Mouse (Mus musculus) liver, adult 2 months (tissue): ENCODE results near the gene Gm21885.

Experiments
- CTCF ChIP-seq: fragments of 200-500 bp; IDR thresholded peaks from 2 replicates; pipeline ENCODE4 v1.5.1; 2011; ENCODE audit warnings: low read depth, low read length, control low read depth
- POLR2A ChIP-seq: fragments of 200-500 bp; IDR thresholded peaks from 2 replicates; pipeline ENCODE4 v1.6.1; 2011; ENCODE audit warnings: low read length, control low read depth; ENCODE audit not compliant: insufficient read depth; ENCODE audit errors: extremely low read depth

DNA sequence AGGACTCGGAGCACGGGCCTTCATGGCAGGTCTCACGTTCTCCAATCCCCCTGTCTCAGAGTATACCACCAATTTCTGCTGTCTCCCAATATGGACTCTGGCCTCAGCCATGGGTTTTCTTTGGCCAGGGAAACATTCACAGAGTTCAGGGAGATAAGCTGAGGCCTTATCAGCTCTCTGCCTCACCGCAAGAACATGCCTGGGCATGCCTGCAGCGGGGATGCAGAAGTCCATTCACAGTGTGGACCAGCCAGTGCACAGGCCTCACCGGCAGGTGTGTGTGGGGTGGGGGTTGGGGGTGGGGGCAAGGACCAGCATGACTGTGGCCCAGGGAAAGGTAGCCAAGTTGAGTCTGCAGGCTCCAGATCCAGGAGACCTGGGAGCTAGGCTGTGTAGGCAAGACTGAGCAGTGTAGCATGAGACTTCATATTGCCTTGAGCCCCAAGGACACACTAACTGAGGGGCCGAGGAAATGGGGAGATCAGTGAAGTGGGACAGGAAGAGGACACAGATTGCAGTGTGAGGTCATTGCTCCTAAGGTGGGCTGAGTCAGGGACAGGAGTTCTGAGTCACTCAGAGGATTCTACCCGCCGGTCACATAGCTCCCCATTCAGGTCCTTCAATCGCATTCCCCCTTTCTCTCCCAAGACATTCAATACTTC lies 7.3 kb upstream of the Gm21885 start:
- no peak for TF ChIP-seq CTCF
- TF ChIP-seq POLR2A, result no peak
